Mouse (Mus musculus): ENCODE measurements at regions not wholly inside any gene's neighbourhood (a gene's known extent, or its start where the extent isn't known, plus 50 kb on each side); places are given as distances from the start of the nearest gene placed in this dataset.

GRCm38 (mm10) chr15:63006471-63007228, 838.3 kb downstream of the Gsdmc2 start:
- 88% methylated on average over 14 of the region's 14 CpGs for WGBS

GRCm38 (mm10) chr15:62994691-62995090, 850.3 kb downstream of the Gsdmc2 start:
- 86% methylated on average over 2 of the region's 2 CpGs for WGBS
- DNase-seq (ENCODE audit: low read depth in 1 of 2, low spot score in 2 of 2), result no peak
- Histone ChIP-seq H3K4me1 (ENCODE audit: control insufficient read depth, insufficient read depth, insufficient read length) (no peaks in the 10 kb centered on the region), H3K27me3 (ENCODE audit: control insufficient read depth, insufficient read depth, low read length) (no peaks in the 10 kb centered on the region), H3K27ac (ENCODE audit: insufficient read depth, low read length) (no peak overlapping the region), H3K4me3 (ENCODE audit: extremely low read depth, insufficient read depth, insufficient read length) (no peak overlapping the region), H3K36me3 (ENCODE audit: control insufficient read depth, insufficient read depth, low read length) (no peaks in the 10 kb centered on the region)
- TF ChIP-seq CTCF (IDR thresholded peaks at IDR 0.05; ENCODE audit: extremely low read depth, insufficient read depth, insufficient read length, insufficient replicate concordance) (no peak), POLR2A (IDR thresholded peaks at IDR 0.05; ENCODE audit: low read depth, low read length) (no peak)

More at GRCm38 (mm10) chr15:63006471-63007228, 838.3 kb downstream of the Gsdmc2 start:
- no peak overlapping the region for H3K4me3 ChIP-seq (ENCODE audit: extremely low read depth, insufficient read depth, insufficient read length)
- no peak for DNase-seq (ENCODE audit: low read depth in 1 of 2, low spot score in 2 of 2)
- TF ChIP-seq CTCF (IDR thresholded peaks at IDR 0.05; ENCODE audit: extremely low read depth, insufficient read depth, insufficient read length, insufficient replicate concordance) (no peak), POLR2A (IDR thresholded peaks at IDR 0.05; ENCODE audit: low read depth, low read length) (no peak)
- H3K4me1 ChIP-seq (ENCODE audit: control insufficient read depth, insufficient read depth, insufficient read length), result no peaks in the 10 kb centered on the region
- H3K27me3 ChIP-seq (ENCODE audit: control insufficient read depth, insufficient read depth, low read length), result no peaks in the 10 kb centered on the region
- no peak overlapping the region for H3K27ac ChIP-seq (ENCODE audit: insufficient read depth, low read length)
- no peaks in the 10 kb centered on the region for H3K36me3 ChIP-seq (ENCODE audit: control insufficient read depth, insufficient read depth, low read length)

- no peak overlapping the region for H3K4me3 ChIP-seq (ENCODE audit: extremely low read depth, insufficient read depth, insufficient read length)
- H3K36me3 ChIP-seq (ENCODE audit: control insufficient read depth, insufficient read depth, low read length), result no peaks in the 10 kb centered on the region
- DNase-seq (ENCODE audit: low read depth in 1 of 2, low spot score in 2 of 2), result no peak
- no peaks in the 10 kb centered on the region for H3K4me1 ChIP-seq (ENCODE audit: control insufficient read depth, insufficient read depth, insufficient read length)
- H3K27me3 ChIP-seq (ENCODE audit: control insufficient read depth, insufficient read depth, low read length), result no peaks in the 10 kb centered on the region
- TF ChIP-seq CTCF (IDR thresholded peaks at IDR 0.05; ENCODE audit: extremely low read depth, insufficient read depth, insufficient read length, insufficient replicate concordance), result no peak
- TF ChIP-seq POLR2A (IDR thresholded peaks at IDR 0.05; ENCODE audit: low read depth, low read length), result no peak
- H3K27ac ChIP-seq (ENCODE audit: insufficient read depth, low read length), result no peak overlapping the region
- WGBS, result 64% methylated on average over 4 of the region's 4 CpGs
Observed at GRCm38 (mm10) chr15:62986871-62987270, 858.1 kb downstream of the Gsdmc2 start.

DNA sequence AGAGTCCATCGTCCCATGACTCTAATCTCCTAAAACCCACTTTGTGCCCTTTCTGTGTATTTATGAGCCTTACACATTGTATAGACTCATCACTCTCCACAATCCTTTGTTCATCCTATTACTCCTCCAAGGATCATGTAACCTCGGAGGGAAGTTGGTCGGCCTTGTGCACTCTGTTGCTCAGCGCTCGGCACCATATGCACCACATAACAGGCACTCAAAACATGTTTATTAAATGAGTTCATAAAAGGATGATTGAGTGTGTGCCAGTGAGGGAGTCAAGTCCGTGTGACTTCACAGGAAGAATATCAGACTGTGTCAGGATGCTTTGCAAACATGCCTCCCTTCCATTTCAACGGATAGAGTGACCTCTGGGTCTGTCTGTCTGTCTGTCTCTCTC, 858.8 kb downstream of the Gsdmc2 start:
- TF ChIP-seq CTCF (IDR thresholded peaks at IDR 0.05; ENCODE audit: extremely low read depth, insufficient read depth, insufficient read length, insufficient replicate concordance) (no peak), POLR2A (IDR thresholded peaks at IDR 0.05; ENCODE audit: low read depth, low read length) (no peak)
- H3K27ac ChIP-seq (ENCODE audit: insufficient read depth, low read length), result no peak overlapping the region
- no peaks in the 10 kb centered on the region for H3K27me3 ChIP-seq (ENCODE audit: control insufficient read depth, insufficient read depth, low read length)
- 90% methylated on average over 7 of the region's 7 CpGs for WGBS
- H3K4me1 ChIP-seq (ENCODE audit: control insufficient read depth, insufficient read depth, insufficient read length), result no peaks in the 10 kb centered on the region
- DNase-seq (ENCODE audit: low read depth in 1 of 2, low spot score in 2 of 2), result no peak
- H3K36me3 ChIP-seq (ENCODE audit: control insufficient read depth, insufficient read depth, low read length), result no peaks in the 10 kb centered on the region
- no peak overlapping the region for H3K4me3 ChIP-seq (ENCODE audit: extremely low read depth, insufficient read depth, insufficient read length)

GRCm38 (mm10) chr15:62970566-62970965, 874.4 kb downstream of the Gsdmc2 start:
- no peak for DNase-seq (ENCODE audit: low read depth in 1 of 2, low spot score in 2 of 2)
- Histone ChIP-seq H3K4me1 (ENCODE audit: control insufficient read depth, insufficient read depth, insufficient read length) (no peaks in the 10 kb centered on the region), H3K27me3 (ENCODE audit: control insufficient read depth, insufficient read depth, low read length) (no peaks in the 10 kb centered on the region), H3K36me3 (ENCODE audit: control insufficient read depth, insufficient read depth, low read length) (no peaks in the 10 kb centered on the region), H3K27ac (ENCODE audit: insufficient read depth, low read length) (no peak overlapping the region), H3K4me3 (ENCODE audit: extremely low read depth, insufficient read depth, insufficient read length) (no peak overlapping the region)
- TF ChIP-seq POLR2A (IDR thresholded peaks at IDR 0.05; ENCODE audit: low read depth, low read length), result no peak
- TF ChIP-seq CTCF (IDR thresholded peaks at IDR 0.05; ENCODE audit: extremely low read depth, insufficient read depth, insufficient read length, insufficient replicate concordance), result no peak
- WGBS, result 23% methylated on average over 2 of the region's 2 CpGs

DNA sequence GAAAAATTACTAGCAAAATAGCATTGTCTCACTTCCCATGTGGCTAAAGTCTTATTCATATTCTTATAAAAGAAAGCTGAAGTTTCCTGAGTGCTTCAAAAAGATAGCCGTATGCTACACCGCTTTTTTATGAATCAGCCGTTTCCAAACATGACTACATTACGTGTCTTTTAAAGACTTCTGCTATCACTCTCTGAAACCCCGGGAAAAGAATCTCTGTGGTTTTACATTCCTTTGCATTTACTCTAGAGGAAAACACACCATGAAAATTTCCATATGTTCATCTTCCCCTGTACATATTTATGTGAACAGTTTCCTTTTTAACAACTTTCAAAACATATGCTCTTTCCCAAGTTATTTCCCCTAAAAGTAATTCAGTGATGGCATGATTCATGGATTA, 882.3 kb downstream of the Gsdmc2 start:
- Histone ChIP-seq H3K27me3 (ENCODE audit: control insufficient read depth, insufficient read depth, low read length) (no peaks in the 10 kb centered on the region), H3K27ac (ENCODE audit: insufficient read depth, low read length) (no peak overlapping the region), H3K4me1 (ENCODE audit: control insufficient read depth, insufficient read depth, insufficient read length) (no peaks in the 10 kb centered on the region), H3K36me3 (ENCODE audit: control insufficient read depth, insufficient read depth, low read length) (no peaks in the 10 kb centered on the region), H3K4me3 (ENCODE audit: extremely low read depth, insufficient read depth, insufficient read length) (no peak overlapping the region)
- DNase-seq (ENCODE audit: low read depth in 1 of 2, low spot score in 2 of 2), result no peak
- 84% methylated on average over 5 of the region's 5 CpGs for WGBS
- TF ChIP-seq CTCF (IDR thresholded peaks at IDR 0.05; ENCODE audit: extremely low read depth, insufficient read depth, insufficient read length, insufficient replicate concordance), result no peak
- TF ChIP-seq POLR2A (IDR thresholded peaks at IDR 0.05; ENCODE audit: low read depth, low read length), result no peak

GRCm38 (mm10) chr15:62960623-62961022, 884.4 kb downstream of the Gsdmc2 start:
- H3K36me3 ChIP-seq (ENCODE audit: control insufficient read depth, insufficient read depth, low read length), result no peaks in the 10 kb centered on the region
- 91% methylated on average over 1 of the region's 1 CpGs for WGBS
- H3K27ac ChIP-seq (ENCODE audit: insufficient read depth, low read length), result no peak overlapping the region
- H3K4me1 ChIP-seq (ENCODE audit: control insufficient read depth, insufficient read depth, insufficient read length), result no peaks in the 10 kb centered on the region
- H3K4me3 ChIP-seq (ENCODE audit: extremely low read depth, insufficient read depth, insufficient read length), result no peak overlapping the region
- H3K27me3 ChIP-seq (ENCODE audit: control insufficient read depth, insufficient read depth, low read length), result no peaks in the 10 kb centered on the region
- no peak for DNase-seq (ENCODE audit: low read depth in 1 of 2, low spot score in 2 of 2)
- no peak for TF ChIP-seq POLR2A (IDR thresholded peaks at IDR 0.05; ENCODE audit: low read depth, low read length)
- TF ChIP-seq CTCF (IDR thresholded peaks at IDR 0.05; ENCODE audit: extremely low read depth, insufficient read depth, insufficient read length, insufficient replicate concordance), result no peak

All from spleen, adult 2 months (tissue).